Mouse (Mus musculus): Measurements from ENCODE around the gene Cdh4. TPM values are rescaled to one million over a fixed set of nuclear protein-coding genes. Genes with fewer than 3 reads are reported as not detected.

The Cdh4 gene
- total RNA-seq, 2 experiments from 2014 or later, result 4.5 to 7.7 TPM

DNA sequence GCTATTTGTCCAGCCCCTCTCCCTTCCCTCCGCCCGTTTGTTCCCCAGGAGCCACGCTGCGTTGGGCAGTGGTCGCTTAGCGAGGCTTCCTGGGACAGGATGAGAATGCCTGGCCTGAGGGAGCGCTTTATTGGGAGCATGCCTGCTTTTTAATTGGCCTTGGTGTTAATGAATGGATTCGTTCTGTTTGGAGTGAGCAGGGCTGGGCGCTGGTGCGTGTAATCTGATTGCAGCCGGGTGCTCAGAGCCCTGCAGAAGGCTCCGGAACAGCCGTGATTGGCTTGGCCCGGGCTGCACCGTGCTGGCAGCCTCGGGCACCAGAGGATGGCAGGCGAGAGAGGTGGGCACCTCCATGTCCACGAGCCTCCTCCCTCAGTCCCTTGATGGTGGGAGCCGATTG is 95.2 kb downstream of the Cdh4 start:
- DNase-seq (ENCODE audit: low spot score in 2 of 2), result no peak

DNA sequence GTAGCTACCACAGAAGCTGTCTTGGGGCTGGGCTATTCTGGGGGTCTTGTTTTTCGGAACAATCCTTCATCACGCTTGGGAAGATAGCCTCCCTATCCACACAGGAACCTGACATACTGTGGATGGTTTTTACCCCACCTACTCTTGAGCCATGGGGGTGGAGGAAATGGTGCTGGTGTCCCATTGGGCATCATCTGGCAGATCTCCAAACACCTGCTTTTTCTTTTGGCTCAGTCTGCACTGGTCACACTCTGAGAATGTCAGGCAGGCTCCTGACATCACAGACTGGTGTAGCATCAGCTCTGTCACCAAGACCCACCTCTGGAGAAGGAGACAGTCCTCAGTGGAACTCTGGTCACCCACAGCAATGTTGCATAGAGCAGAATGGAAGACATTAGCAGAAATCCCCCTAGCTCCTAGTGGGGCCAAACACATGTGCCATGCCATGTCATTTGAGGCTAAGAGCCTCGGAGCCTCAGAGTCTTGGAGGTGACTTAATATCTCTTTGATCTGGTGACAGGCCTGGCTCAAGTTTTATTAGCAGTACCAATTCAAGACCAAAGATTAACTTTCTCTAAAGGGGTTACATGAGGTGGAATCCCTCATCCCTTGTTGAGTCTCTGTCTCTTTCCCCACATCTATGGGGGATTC is 95.7 kb downstream of the Cdh4 start:
- no peak for DNase-seq (ENCODE audit: low spot score in 2 of 2)

DNA sequence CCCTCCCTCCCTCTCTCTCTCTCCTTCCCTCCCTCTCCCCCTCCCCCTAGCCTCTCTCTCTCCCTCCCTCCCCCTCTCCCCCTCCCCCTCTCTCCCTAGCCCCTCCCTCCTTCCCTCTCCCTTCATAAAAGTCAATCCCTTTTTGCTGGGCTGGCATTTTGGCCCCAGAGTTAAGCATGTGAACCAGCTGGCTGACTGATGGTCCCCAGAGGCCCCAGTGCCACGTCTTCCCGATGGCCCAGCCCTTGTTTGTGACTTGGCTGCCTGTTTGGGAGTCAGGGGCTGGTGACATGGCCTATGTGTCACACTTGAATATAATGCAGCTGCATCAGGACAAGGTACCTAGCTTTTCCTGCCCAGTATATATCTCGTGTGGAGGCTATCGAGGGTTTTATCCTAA is 96.3 kb downstream of the Cdh4 start:
- DNase-seq (ENCODE audit: low spot score in 2 of 2), result no peak

DNA sequence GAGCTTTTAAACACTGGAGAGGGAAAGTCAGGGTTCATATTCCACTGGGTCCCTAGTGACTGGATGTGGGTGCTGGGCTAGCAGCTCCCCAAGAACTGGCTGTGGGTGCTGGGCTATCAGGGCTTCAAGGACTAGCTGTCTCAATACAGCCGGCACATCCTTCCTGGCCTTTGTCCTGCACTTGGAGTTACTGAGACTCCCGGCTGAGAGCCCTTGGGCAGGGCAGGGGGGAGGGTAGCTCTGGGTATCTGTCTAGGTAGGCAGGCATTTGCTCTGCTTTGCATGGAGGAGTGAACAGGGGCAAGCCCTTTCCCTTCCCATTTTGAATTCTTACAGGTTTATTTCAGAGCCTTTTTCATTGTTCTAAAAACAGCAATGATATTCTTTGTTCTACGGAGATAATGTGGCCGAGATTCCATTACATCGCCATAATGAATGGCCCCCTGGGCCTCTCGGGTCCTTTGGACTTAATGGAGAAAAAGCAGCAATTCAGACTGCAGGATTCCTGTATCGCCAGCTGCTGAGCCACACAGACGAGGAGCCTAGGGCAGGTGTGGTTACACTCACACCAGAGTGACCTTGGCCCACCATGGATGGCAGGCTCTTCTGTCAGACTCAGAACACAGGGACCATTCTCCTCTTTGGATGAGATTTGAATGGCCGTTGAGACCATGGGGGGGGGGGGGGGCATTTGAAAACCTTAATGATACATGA is 97.5 kb downstream of the Cdh4 start:
- DNase-seq (ENCODE audit: low spot score in 2 of 2), result no peak

DNA sequence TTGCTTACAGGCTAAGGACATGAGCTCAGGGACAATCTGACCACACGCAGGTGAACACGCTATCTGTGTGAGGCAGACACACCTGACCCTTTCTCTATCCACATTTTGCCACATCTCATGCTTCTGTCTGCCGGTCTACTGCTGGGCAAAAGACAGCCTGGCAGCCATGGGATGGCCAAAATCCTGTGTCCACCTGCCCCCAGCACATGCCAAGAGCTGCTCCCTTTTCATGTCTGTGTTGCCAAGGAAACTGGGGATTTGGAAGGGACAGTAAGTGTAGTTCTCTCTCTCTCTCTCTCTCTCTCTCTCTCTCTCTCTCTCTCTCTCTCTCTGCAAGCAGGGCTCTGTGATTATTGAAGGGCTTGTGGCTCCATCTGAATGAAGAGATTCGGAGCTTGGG is 98.9 kb downstream of the Cdh4 start:
- DNase-seq (ENCODE audit: low spot score in 2 of 2), result no peak

DNA sequence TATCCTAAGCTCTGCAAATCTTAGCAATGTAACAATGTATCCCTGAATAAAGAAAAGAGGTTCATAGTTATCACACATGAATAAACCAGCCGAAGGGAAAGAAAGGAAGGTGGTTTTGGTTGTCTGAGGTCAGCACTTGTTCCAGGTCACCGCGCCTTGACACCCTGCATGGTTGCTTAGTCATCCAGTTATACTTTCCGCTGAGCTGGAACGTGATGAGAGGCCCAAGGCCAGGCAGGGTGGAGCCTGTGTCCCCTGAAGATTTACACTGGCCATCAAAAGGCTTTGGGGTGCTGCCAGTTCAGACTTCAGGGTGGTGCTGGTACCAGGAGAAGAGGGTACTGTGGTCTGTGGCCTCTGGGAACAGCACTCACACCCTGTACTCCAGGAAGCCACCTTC is 105.4 kb downstream of the Cdh4 start:
- DNase-seq (ENCODE audit: low spot score in 2 of 2), result no peak

DNA sequence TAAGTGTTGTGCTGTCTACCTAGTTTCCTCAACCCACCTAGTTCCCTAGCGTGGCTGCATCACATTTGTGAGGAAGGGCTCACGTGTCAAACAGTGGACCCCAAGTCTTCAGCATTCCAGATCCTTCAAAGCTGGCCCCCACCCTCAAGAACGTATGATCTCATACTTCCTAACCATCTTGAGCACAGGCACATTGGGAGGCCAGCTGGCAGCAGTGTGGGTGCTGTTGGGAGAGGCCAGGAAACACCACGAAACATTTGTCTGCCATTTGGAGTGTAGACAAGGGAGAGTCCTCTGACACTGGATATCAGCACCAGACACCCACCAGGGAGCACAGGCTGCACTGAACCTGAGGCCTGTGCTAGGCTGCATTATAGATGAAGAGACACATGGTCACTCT is 113.7 kb downstream of the Cdh4 start:
- DNase-seq (ENCODE audit: low spot score in 2 of 2), result no peak

DNA sequence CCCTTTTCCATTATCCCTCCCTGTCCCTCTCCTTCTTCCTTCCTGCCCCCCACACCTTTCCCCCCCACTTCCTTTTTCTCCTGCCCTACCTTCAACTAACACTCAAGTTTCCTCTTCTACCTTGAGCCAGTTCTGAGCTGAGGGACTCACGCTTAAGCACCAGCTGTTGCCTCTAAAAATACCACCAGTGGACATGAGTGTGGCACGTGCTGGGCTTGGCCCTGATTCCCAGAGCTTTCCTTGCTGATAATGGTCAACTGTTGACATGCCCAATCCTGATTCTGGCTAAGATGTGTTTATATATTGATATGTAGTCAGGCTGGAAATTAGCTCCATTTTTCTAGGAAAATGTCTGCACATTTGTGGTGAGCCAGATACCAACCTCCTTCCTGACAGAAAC is 120.1 kb downstream of the Cdh4 start:
- DNase-seq (ENCODE audit: low spot score in 2 of 2), result no peak

DNA sequence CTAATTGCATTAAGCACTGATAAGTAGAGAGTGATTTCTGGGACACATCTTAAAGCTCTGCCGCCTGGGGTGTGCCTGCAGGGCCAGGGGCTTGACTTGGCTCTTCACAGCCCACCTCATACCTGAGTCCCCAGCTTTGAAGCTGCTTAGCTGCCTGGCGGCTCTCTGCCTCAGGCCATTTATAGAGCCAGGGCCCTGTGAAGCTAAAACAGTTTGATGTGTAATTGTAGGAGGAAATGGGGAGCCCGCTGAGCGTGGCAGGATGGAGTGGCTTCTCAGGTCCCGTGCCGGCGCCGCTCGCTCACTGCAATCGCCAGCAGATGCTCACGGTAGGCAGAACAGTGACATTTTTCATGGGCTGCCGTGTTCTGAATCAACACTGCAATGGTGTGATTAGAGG is 123.4 kb downstream of the Cdh4 start:
- no peak for DNase-seq (ENCODE audit: low spot score in 2 of 2)

DNA sequence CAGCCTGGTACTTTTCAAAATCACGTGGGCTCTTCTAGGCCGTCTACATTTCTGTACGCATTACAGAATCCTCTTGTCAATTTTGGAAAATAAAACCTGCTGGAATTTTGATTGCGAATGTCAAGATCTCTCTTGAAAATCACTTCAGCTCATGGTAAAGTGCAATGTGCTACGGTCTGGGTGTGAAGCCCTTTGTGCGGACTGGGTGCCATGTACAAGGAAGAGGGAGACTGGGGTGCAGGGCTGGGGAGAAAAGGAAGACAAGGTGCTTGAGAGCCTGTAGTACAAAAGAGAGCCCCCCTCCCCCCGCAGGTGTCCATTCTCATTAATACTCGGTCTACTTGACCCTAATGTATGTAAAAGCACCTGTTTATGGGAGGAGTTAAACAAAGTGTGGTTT is 125.7 kb downstream of the Cdh4 start:
- no peak for DNase-seq (ENCODE audit: low spot score in 2 of 2)

DNA sequence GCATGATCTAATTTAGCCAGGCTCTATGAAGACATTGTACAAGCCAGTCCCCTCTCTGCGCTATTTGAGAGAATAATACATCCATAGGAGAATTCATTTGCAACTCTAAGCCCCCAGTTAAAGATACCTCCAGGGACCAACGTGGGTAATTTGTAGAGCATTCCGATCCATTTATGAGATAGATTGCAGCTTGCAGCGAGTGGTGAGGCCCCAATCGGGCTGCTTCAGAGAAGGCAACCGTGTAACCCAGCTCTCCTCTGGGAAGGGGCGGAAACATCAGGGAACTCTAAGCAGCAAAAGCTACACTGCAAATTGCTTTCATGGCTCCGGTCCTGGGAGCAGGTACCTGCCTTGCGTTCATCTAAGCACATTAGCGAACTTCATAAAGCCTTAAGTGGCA is 126.9 kb downstream of the Cdh4 start:
- DNase-seq (ENCODE audit: low spot score in 2 of 2), result no peak

DNA sequence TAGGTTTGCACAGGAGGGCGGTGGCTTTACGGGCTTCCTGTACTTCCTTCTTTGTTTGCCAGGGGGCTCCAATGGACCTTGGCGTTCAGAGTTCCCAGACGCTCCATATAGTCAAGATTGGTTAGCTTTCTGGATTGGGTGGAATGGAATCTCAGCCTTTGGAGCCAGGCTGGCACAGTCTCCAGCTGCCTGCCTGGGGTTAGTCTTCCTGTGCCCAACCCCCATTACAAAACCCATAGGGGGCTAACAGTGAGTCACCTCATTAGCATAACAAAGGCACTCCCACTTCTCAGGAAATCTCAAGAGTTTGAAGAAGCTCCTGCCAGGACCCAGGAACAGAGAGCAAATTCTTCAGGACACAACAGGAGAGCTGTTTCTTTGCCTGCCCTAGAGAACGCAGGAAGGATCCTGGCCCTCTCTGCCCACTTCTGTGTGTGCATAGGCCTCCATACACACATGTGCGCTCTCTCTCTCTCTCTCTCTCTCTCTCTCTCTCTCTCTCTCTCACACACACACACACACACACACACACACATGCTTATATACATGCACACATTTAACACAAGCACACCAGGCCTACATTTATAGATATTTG is 129.0 kb downstream of the Cdh4 start:
- no peak for DNase-seq (ENCODE audit: low spot score in 2 of 2)

DNA sequence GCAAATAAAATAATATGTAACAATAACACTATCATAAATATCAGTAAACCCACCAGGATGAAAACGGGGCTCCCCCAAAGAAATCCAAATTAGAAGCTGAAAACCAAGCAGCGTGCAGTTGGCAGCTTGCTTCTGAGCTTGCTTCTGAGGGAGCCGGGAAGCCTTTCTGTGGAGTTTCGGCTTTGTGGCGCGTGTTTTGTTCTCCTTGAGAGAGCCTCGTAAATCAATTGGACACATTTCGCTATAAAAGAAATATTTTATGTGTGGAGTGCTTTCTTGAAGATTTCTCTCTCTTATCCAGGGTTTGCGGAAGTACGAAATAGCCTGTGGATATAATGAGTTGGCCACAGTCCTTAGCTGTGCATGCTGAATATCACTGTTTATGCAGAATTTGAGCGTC is 131.1 kb downstream of the Cdh4 start:
- no peak for DNase-seq (ENCODE audit: low spot score in 2 of 2)

DNA sequence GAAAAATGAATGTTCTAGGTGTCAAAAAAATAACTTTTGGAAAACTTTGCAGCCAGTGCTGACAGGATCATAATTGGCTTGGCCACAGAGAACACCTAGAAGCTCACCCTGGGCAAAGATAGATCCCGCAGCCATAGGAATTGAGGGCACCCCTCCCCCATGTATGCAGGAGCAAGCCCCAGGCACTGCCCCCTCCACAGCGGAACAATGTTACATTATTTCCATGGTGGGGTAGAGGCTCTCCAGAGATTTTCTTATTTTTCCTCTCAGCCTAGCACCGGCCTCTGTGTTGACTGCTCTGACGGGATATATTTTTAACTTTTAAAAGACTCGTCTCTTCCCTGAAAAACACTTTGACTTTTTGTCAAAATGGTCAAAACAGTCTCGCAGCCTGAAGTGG is 131.6 kb downstream of the Cdh4 start:
- DNase-seq (ENCODE audit: low spot score in 2 of 2), result no peak

DNA sequence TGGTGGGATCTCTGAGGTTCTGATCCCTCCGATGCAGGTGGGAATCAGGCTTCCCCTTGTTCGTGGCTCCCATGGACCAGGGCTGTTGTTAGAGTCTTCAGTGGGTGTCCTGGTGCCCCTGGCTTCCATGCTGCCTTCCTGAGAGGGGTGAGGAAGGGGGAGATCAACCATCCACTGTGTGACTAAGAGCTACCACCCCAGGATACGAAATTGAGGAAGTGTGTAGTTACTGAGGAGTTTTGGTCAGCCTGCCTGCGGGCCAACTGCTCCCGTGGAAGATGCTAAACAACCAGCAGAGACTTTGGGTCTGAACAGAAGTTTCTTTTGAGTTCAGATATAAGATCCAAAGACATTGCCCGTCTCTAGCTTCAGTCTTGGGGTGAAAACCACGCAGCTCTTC is 133.4 kb downstream of the Cdh4 start:
- no peak for DNase-seq (ENCODE audit: low spot score in 2 of 2)

DNA sequence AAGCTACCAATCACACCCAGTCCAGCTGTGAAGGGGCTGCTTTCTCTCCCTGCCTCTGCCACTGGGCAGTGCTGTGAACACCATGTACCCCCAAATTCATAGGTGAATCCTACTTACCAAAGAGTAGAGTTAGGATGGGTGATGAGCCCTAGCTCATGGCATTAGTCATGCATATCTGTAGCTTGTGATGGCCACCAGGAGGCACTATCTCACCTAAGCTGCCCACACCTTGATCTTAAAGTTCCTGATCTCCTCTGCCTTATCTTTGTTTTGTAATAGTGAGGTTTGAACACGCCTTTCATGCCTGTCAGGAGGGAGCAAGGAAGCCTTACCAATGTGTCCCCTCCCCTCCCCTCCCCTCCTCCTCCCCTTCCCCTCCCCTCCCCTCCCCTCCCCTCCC is 134.0 kb downstream of the Cdh4 start:
- DNase-seq (ENCODE audit: low spot score in 2 of 2), result no peak

DNA sequence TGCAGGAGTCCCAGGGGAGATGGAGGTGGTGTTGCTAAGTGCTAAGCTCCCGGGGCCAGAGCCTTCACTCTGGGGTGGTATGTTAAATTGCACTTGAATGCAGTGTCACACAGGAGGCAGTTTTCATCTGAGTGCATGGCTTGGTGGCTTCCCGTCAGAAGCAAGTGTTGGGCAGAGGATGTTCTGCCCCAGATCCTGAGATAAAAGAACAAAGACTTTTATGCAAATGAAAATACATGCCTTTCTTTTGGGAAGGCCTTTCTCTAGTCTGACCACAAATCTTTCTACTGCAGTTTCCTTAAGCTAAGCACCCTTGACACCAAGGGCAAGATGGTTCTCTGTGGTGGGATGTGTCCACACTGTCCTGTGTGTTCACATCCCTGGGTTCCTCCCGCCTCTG is 136.1 kb downstream of the Cdh4 start:
- no peak for DNase-seq (ENCODE audit: low spot score in 2 of 2)

DNA sequence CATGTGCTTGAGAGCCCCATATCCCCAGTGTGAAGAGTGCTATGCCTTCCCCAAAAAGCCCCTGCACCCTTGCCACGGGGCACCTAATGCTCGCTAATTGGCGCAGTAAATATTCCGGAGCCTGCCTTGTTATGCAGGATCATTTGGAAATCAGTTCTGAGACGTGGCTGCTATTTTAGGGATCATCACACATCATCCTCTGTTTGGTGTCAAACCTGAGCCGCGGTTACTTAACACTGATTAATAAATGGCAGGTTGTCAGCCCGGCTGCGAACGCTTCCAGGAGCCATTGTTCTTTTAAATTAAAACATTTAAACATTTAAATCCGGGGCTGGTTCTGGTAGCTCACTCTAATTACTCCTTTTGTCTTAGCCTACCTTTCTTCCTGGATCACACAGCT is 136.6 kb downstream of the Cdh4 start:
- no peak for DNase-seq (ENCODE audit: low spot score in 2 of 2)

DNA sequence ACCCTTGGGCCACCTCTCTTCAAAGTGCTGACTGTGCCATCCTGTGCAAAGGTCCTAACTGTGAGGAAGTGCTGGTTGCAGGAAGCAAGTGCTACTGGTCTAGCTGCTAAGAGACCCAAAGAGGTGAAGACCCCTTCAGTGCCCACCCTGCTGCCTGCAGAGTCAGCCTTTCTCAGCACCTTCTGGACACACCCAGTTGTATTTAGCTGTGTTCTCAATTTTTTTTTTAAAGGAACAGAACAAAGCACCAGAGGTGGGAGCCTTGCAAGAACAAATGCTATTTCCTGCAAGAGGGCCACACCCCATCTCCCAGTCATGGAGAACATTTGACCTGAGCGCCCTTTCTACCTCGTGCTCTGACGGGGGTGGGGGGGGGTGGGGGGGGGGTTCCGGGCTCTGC is 138.2 kb downstream of the Cdh4 start:
- no peak for DNase-seq (ENCODE audit: low spot score in 2 of 2)

DNA sequence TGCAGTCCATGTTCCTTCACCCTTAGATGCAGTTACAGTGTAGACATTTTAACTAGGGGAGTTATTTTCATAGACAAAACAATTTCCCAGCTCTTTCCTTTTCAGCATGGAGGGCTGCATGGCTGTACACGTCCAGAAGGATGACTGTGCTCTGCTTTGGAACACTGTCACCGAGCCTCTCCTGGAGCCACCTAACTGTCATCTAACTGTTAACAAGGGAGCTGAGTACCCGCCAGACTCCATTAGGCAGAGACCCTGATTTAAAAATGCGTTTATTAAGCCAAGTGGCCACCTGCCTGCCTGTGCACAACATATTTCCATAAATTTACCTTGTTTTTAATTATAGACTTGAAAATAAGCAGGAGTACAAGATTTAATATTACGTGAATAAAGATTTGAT is 138.8 kb downstream of the Cdh4 start:
- DNase-seq (ENCODE audit: low spot score in 2 of 2), result no peak

DNA sequence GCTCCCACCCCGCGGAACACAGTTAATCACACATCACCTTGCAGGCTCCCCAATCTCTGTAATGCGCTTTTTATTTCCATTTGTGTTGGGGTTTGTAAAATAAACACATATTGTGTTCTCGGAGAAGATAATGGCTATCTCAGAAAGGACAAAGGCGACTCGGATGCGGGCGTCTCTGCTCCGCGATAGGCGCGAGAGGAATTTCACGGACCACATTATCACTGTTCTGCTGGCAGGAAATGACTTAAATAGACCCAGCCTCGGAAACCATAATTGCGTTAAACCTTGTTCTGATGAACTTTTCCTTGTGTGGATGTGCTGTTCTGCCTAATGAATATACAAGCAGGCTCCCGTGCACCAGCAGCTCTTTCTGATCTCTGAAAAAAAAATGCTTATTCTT is 140.7 kb downstream of the Cdh4 start:
- DNase-seq (ENCODE audit: low spot score in 2 of 2), result no peak

DNA sequence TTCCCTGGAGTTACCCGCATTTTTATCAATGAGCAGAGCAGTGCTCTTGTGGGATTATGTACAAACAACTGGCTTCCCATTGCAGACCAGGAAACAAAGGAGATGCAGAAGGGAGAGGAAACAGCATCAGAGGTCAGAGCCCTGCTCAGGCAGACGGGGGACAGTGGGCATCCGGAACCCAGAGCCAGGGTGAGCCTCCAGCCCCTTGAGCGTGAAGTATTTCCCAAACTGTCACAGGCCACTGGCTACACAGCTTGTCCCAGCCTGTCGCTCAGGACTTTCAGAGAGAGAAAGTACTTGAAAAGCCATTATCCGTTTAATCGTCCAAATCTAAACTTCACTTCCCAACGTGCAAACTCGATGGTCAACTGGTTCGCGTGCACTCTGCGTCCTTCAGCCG is 142.4 kb downstream of the Cdh4 start:
- no peak for DNase-seq (ENCODE audit: low spot score in 2 of 2)

DNA sequence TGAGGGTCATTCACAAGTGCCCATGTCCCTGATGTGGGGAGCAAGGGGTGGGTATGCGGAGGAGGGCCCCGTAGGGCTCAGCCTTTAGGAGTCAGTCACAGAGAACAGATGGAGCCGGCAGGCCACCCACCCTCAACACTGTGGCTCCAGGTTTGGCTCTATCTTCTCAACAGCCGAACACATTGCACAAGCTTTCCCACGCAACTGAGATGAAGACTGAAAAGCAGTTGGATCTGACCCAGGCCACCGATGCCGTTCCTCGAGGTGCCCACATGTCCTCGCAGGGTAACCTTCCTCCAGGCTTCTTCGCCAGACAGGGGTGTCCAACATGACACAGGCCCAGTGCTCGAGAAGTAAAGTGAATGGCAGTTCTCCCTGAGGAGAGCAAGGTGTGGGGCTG is 144.2 kb downstream of the Cdh4 start:
- no peak for DNase-seq (ENCODE audit: low spot score in 2 of 2)
